In genomic region chr6:94040093-94040492, GRCm38 (mm10) we compare ENCODE assay signal across 9 mouse cellular contexts.
DNase-seq lines count a peak whose midpoint lies in the region; ATAC-seq and TF ChIP-seq lines count a peak whose summit lies in the region.
"Had no signal": no experiment of that assay in that cellular context is flagged by ENCODE, and none has a peak within 500 bp of the region (broad histone marks: within the 10 kb centered on the region; RNA-seq: fewer than 3 reads in every experiment).

No protein-coding gene starts in this region.

- DNase-seq in cerebellum, postnatal 14 days, result peak; percentile 72 to 77
- no peak for DNase-seq in cerebellum, adult 9-10 months
- peak; percentile 53 to 72 for DNase-seq in layer of hippocampus, postnatal 10 days (ENCODE audit: low spot score in 2 of 2)
- no peak for DNase-seq in layer of hippocampus, adult 9-10 months (ENCODE audit: low spot score)
- peak; percentile 19 for DNase-seq in 416B (ENCODE audit: low read depth)
- peak; percentile 63 for DNase-seq in retina, postnatal 1 day

- no peak overlapping the region for H3K27ac ChIP-seq in cortical plate, adult 2 months (ENCODE audit: insufficient read depth, low read length)
- H3K27ac ChIP-seq: neural tube, embryonic 12.5 days had no signal

- TF ChIP-seq POLR2A in cortical plate, adult 2 months (IDR thresholded peaks at IDR 0.05; ENCODE audit: extremely low read depth, insufficient read depth, low read length), result no peak

- ATAC-seq in erythroblast, adult 5-6 weeks (replicated peaks; ENCODE audit: low FRiP score, poor library complexity, severe bottlenecking), result no peak

- TF ChIP-seq CTCF in cortical plate, adult 2 months (IDR thresholded peaks at IDR 0.05; ENCODE audit: extremely low read depth, insufficient read depth, low read length), result peak; percentile 45; the same call in 1 of the 2 replicates

- no peak overlapping the region for H3K4me3 ChIP-seq in cortical plate, adult 2 months (ENCODE audit: insufficient read depth, low read length)
- H3K4me3 ChIP-seq: neural tube, embryonic 12.5 days had no signal

- no peaks in the 10 kb centered on the region for H3K4me1 ChIP-seq in cortical plate, adult 2 months (ENCODE audit: control insufficient read depth, insufficient read depth, low read length)
- H3K4me1 ChIP-seq: neural tube, embryonic 12.5 days had no signal

Comparison
In these comparisons a context has a peak if more than half of its experiments do, and no peak if none do; other contexts are left out.
1. DNase-seq: peak in cerebellum, postnatal 14 days (2 of 2), layer of hippocampus, postnatal 10 days (2 of 2), 416B (single experiment) and retina, postnatal 1 day (single experiment); none in cerebellum, adult 9-10 months (single experiment) and layer of hippocampus, adult 9-10 months (single experiment).